Mouse (Mus musculus) bone marrow macrophage, adult 2 months (primary cell): Measurements from ENCODE around the gene Kcnd1. TPM values are rescaled to one million over a fixed set of nuclear protein-coding genes. Genes with fewer than 3 reads are reported as not detected.

Source experiments
- H3K27ac ChIP-seq: 2 replicates; pipeline ENCODE4 v1.5.1; 2012; ENCODE audit warnings: low read depth, low read length; ENCODE audit not compliant: insufficient read depth
- H3K4me1 ChIP-seq: 2 replicates; pipeline ENCODE4 v1.6.1; 2012; ENCODE audit warnings: low read length; ENCODE audit not compliant: control insufficient read depth, insufficient read depth
- H3K4me3 ChIP-seq: 2 replicates; pipeline ENCODE4 v1.5.1; 2012; ENCODE audit warnings: mild to moderate bottlenecking, low read length, moderate library complexity; ENCODE audit not compliant: insufficient read depth
- CTCF ChIP-seq: IDR thresholded peaks from 2 replicates; pipeline ENCODE4 v1.5.1; 2012; ENCODE audit warnings: low read depth, mild to moderate bottlenecking, low read length, moderate library complexity
- POLR2A ChIP-seq: IDR thresholded peaks from 2 replicates; pipeline ENCODE4 v1.6.1; 2012; ENCODE audit warnings: mild to moderate bottlenecking, low read depth, low read length, borderline replicate concordance
- polyA plus RNA-seq: library from polyadenylated mRNA; stranded (reverse); fragments of >200 nt; gene quantifications from 2 replicates; pipeline ENCODE4 v1.2.4, GENCODE M21; 2012; ENCODE audit not compliant: missing spikeins, insufficient read depth, insufficient read length

The Kcnd1 gene
- polyA plus RNA-seq, 1 experiment: 0.56 TPM

- Histone ChIP-seq H3K4me3 (no peak overlapping the region), H3K27ac (no peak overlapping the region), H3K4me1 (no peaks in the 10 kb centered on the region)
- no peak for TF ChIP-seq CTCF
- TF ChIP-seq POLR2A: no peak
Measured at GRCm38 (mm10) chrX:7854578-7854977, 32.5 kb downstream of the Kcnd1 start.

GRCm38 (mm10) chrX:7859191-7859753, 37.2 kb downstream of the Kcnd1 start:
- TF ChIP-seq POLR2A (no peak), CTCF (no peak)
- no peak overlapping the region for H3K4me3 ChIP-seq
- H3K27ac ChIP-seq: no peak overlapping the region
- peaks cover 19% of the 10 kb centered on the region for H3K4me1 ChIP-seq

- no peak overlapping the region for H3K4me3 ChIP-seq
- TF ChIP-seq POLR2A (no peak), CTCF (no peak)
- H3K27ac ChIP-seq: no peak overlapping the region
- peaks cover 54% of the 10 kb centered on the region for H3K4me1 ChIP-seq
Measured at GRCm38 (mm10) chrX:7863181-7863580, 41.1 kb downstream of the Kcnd1 start.

DNA sequence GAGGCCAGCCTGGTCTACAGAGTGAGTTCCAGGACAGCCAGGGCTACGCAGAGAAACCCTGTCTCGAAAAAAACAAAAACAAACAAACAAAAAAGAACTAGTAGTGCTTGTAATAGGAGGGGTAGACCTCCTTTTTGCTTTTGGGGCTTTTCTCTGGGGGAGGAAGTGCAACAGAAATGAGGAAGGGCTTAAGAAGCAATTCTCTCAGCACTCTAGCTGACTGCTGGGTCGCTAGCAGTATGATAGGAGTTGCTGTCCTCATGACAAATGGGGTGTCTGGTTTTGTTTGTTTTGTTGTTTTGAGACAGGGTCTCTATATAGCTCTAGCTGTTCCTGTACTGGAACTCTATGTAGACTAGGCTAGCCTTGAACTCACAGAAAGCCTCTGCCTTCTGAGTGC, 42.5 kb downstream of the Kcnd1 start:
- H3K4me3 ChIP-seq: no peak overlapping the region
- H3K4me1 ChIP-seq: peaks cover 56% of the 10 kb centered on the region
- H3K27ac ChIP-seq: peak overlapping the region; percentile 86
- TF ChIP-seq CTCF (no peak), POLR2A (no peak)

GRCm38 (mm10) chrX:7865343-7865742, 43.3 kb downstream of the Kcnd1 start:
- peak overlapping the region; percentile 23; the same call in 1 of the 2 replicates for H3K4me3 ChIP-seq
- TF ChIP-seq CTCF (no peak), POLR2A (no peak)
- peak overlapping the region; percentile 86 for H3K27ac ChIP-seq
- H3K4me1 ChIP-seq: peaks cover 56% of the 10 kb centered on the region

DNA sequence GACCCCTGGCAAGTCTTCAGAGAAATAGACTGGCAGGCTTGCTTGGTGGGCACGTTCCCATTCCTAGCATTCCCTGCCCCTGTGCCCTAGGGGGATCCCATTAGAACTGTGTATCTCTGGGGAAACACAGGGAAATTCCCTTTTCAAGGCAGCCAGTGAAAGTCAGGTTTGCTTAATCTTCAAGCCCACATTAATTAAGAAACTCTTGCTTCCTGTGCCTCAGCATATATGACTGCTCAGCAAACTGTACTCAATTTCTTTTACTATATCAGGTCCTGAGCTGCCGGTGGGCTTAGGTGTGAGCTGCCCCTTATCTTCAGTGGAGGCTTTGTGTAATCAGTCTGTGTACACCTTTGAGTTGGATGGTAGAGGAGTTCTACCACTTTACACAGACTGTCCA, 43.7 kb downstream of the Kcnd1 start:
- H3K4me3 ChIP-seq: peak overlapping the region; percentile 23; the same call in 1 of the 2 replicates
- H3K27ac ChIP-seq: peak overlapping the region; percentile 86
- TF ChIP-seq POLR2A (no peak), CTCF (no peak)
- H3K4me1 ChIP-seq: peaks cover 56% of the 10 kb centered on the region

- Histone ChIP-seq H3K4me3 (no peak overlapping the region), H3K27ac (no peak overlapping the region), H3K4me1 (peaks cover 47% of the 10 kb centered on the region)
- TF ChIP-seq CTCF (no peak), POLR2A (no peak)
Measured at GRCm38 (mm10) chrX:7867141-7867540, 45.1 kb downstream of the Kcnd1 start.

DNA sequence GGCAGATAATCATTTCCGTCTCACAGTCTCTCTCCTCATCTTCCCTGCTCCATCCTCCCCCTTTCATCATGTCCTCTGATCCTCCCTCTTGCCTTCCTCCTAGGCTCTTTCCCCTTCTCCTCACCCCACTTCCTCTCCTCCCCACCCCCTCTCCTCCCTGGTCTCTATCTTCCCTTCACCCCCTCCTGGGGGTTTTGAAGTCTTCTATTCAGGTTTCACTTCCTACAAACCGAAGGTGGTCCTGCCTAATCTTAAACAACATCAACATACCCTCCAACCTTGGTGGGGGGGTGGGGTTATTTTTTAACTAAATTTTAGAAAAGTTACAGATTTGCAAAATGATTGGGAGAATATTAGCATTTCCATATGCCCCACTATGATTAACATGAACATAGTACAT, 46.4 kb downstream of the Kcnd1 start:
- TF ChIP-seq POLR2A (no peak), CTCF (no peak)
- H3K4me3 ChIP-seq: no peak overlapping the region
- no peak overlapping the region for H3K27ac ChIP-seq
- H3K4me1 ChIP-seq: peaks cover 40% of the 10 kb centered on the region

GRCm38 (mm10) chrX:7869826-7870225, 47.7 kb downstream of the Kcnd1 start:
- TF ChIP-seq CTCF (no peak), POLR2A (no peak)
- Histone ChIP-seq H3K4me3 (no peak overlapping the region), H3K27ac (no peak overlapping the region)

DNA sequence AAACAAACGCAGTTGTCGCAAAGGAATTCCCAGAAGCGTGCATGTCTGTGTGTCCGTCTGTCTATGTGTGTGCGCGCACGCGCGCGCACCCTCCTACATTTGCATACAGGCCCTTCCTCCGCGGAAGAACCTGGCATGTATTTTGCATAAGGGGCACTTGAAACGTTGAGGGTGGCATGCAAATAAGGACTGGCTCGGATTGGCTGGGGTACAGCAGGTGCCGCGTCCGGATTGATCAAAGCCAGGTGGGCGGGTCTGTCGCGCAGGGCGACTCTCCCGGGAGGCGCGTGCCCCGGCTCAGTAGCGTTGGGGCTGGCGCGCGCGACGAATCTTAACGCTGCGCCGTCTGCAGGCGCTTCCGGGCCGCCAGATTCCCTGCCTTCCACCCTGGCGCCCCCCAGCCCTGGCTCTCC, 55.9 kb downstream of the Kcnd1 start, which contains the start of gene Pim2:
Pim2 (plus strand) TSS at position 256 of the 413 bp plus-strand sequence.
- TF ChIP-seq POLR2A (no peak), CTCF (no peak)
- Histone ChIP-seq H3K27ac (0 out of 2 replicates have a peak within 1 kb of the TSS, but pooled peaks have one; percentile 3), H3K4me1 (peaks cover 8% of the 10 kb centered on the region), H3K4me3 (peak within 1 kb of the TSS; percentile 68)

More at GRCm38 (mm10) chrX:7869826-7870225, 47.7 kb downstream of the Kcnd1 start:
- peaks cover 38% of the 10 kb centered on the region for H3K4me1 ChIP-seq
